Mouse (Mus musculus): ENCODE data around the gene 1700016C15Rik.
A peak's percentile ranks its signal among the peaks of the same experiment; 100 is the strongest.

Gene 1700016C15Rik

DNA sequence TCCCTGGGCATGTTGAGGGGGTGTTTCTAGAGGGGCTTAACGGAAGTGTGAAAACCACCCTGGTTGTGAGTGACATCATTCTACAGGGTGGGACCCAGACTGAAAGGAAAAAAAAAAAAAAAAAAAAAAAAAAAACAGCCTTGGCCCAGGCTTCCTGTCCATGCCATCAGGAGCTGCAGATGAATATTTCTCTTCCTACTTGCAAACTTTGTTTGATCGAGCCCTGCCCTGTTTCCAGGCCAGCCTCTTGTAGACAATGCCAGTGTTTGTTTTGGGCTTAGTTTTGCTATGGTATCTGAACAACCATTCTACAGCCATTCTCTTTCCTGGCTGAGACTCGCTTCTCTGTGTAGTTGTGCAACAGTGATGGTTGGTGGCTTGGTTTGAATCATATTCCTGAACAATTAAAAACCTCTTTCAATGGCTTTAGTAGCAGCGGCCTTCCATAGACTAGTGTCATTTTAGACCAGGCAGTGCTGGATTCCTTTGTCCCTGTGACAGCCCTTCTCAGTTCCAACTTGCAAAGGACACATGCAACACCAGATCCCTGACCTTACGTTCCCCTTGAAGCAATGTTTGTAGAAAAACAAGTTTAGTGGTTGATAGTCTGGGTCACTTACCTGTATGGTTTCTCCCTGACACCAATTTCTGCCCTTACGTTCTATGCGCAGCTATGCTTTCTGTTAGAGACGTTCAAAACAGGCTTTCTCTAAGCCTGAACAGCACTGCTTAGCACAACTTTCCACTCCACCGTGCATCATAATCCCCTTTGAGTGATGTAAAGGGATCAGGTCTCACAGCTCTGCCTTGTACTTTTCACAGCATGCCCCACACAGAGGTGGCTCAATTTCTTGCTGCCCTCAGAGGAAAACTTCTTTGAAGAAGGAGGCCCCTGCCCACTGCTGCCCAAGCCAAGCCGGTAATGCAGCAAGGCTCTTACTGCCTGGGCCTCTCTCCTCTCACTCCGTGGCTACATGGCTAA, at the start of gene 1700016C15Rik:
TSS of gene 1700016C15Rik (plus strand) at position 772 of the 982 bp plus-strand sequence.
- DNase-seq = peak; percentile 27

DNA sequence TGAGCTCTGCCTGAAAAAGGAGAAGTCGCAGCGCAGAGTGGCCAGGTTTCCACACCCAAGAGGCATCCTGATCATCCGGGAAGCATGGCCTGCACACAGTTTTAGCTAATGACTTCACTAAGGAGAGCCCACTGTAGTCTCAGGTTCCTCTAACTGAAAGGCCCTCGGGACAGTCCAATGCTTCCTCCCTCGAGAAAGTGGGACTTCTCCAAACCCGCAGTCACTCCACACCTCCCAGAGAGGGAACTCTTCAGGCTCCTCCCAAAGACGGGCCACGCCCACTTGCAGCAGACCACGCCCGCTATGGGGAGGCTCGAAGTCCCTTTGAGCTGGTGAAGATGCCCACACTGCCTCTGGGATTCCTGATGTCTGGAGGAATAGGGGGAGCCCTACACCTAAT, 48.4 kb upstream of the 1700016C15Rik start:
- peak; percentile 37 for DNase-seq

DNA sequence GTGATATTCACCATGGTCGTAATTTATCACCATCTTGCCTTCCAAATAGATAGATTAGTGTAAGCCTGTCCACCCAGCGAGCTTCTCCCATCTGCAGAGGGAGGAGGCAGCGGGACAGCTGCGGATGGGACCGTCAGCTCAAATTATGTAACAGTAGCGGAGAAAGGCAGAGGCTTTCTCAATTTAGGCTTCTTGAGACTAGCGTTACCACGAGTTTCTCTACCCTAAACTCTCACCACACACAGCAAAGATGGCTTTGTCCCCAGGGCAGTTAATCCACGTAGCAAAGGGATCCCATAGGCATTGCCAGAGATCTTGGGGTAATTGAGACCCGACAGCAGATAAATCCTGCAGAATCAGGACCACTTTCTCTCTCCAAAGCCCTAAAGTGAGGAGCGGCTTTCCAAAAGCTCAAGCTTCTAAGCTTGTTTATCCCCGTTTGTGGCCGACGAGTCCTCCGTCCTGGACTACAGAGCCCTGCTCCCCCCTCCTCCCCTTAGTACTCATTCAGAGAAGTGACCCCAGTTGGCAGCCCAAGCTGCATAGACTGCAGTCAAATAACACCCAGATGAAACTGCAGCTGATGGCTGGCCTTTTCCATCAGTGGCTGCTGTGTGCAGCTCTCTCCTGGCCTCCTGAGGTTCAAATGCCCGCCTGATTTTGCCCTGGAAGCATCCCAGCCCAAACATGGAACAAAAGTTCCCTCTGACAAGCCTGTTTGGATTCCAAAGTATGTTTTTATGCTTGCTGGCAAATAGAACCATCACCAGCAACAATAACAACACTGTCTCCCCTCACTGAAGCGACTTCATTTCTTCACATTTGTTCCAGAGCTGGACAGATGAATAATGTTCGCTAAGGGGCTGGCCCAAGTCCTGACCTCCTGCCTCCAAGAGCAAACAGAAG, 45.4 kb upstream of the 1700016C15Rik start:
- DNase-seq = no peak

DNA sequence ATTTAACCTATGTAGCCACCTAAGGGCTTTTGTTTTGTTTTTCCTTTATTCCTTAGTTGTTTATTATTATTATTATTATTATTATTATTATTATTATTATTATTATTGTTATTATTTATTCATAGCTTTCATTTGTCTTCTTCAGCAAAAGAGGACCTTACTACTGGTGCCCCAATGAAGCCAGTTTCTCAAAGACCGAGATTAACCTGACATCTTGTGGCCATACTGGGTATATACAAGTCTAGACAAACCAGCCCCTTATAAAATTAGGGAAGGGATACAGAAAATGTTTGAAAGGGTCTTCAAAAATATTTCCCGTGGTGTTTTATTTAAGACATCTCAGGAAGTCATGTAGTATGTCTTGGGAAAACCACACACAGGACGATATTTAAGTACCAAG, 44.7 kb upstream of the 1700016C15Rik start:
- DNase-seq = peak; percentile 63

DNA sequence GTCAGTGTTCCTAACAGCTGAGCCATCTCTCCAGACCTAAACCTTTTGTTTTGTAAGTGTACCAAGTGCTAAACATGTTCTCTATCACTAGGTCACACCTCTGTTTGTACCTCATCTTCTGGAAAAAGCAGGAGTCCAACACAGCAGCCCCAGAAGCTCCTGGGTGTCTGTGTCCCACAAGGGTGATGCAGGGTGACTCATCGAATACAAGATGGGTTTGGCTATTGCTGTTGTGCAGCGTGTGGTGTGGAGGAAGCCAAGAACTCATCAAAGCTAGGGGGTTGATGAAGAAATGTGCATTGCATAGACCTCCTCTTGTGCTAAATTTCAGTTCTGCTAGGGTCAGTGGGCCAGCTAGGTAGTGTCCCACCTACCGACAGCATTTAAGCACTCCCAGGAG, 43.5 kb upstream of the 1700016C15Rik start:
- no peak for DNase-seq

DNA sequence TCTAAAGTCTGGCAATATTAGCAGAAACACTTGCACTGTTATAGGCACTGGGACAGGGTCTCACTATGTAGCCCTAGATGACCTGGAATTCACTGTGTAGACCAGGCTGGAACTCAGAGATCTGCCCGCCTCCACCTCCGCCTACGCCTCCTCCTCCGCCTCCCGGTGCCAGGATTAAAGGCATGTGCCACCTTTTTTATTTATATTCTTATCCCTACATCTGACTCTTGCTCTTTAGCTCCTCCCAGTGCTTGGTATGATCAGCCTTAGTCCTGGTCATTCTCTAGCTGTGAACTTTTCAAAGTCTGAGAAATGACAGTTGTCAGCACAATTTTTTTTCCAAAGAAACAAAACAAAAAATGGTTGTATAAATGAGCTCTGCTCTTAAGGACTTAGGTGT, 42.6 kb upstream of the 1700016C15Rik start:
- DNase-seq = peak; percentile 40

DNA sequence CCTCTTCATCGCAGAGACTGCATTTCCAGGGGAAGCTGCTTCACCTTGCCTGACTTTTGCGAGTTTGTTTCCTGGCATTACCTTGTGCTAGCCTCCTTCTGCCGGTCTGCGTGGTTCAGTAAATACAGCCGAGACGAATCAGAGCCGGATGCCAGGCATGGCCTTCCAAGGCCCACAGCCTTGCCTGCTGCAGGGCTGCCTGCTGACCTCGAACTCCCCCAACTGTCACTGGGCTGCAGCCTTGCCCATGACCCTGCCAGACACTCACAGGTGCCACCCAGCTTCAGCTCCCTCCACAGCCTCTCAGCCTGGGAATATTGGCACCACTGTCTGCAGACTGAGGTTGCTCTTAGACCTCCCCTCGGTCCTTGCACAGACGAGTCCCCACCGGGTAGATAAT, 37.1 kb upstream of the 1700016C15Rik start:
- no peak for DNase-seq

DNA sequence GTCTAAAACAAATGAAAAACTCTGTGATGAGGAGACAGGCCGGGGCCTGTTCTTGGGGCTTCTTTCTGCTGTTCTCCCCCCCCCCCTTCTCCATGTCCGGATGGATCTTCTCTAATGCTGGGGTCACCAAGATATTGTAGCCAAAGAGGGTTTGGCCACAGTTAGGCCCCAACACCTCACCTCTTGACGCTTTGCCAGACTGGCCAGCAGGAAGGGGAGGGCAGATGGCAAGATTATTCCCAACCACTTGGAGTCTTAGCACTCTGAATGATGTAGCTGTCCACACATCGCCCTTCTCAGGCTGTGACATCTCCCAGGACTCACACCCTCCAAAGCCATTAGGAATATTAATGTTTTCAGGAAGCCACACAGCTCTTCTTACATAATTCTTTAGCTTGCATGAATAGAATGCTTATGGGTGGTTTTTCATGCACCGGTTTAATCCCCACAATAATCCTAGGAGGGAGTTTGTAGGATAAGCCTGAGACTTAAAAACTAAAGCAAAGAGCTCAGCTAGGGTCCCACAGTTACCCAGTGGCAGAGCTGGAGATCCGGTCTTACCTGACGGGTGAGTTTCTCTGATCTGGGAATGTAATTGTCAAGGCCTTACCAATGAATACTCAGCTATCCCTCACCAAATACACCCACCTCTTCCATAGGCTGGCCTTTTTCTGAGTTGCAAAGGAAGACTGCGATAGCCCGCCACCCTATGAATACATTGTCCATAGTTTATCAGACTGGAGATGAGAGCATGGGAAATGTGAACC, 35.9 kb upstream of the 1700016C15Rik start:
- DNase-seq = no peak

DNA sequence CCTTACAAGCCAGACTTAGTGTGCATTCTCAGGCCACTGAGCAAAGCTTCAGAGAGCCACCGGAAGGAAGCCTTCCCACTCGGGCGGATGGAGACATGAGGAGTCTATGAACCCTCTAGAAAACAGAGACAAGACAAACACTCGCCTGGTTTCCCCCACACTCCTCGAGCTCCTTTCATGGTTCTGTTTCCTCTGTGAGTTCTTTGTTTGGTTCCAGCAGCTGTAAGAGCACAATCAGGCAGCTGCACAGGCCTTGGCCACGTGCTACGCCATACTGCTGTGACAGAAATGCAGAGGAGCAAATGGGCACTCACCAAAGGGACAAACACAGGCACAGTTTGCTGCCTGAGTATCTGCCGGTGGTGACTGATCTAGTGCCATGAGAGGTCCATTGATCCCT, 29.1 kb upstream of the 1700016C15Rik start:
- DNase-seq = no peak

DNA sequence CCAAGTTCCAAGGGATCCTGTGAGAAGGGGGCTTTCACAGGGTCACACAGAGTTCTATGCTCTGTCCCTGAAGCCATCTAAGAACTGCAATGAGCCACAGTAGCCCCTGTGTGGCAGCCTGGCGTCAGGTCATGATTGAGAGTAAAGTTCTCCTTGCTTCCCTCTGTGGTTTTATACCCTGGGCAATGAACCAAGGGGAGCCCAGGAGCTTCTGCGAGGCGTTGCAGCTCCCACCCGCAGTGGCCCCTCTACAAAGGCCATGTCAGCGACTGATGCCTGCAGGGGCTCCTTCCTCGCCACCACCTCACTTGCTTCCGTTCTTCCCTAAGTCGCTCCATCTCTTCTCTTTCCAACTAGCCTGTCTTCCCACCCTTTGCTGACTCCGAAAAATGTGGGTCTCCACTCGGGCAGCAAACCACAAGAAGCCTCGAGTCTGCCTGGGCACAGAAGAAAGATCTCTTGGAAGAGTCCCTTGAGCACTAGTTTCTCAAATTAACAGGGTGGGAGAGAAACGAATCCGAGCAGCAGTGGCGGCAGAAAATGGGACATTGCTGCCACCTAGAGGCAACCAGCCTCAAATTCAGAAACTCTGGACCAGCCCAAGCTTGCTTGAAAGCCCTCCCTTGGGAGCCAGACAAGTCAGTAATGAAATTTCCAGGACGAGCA, 27.0 kb upstream of the 1700016C15Rik start:
- peak; percentile 85 for DNase-seq

DNA sequence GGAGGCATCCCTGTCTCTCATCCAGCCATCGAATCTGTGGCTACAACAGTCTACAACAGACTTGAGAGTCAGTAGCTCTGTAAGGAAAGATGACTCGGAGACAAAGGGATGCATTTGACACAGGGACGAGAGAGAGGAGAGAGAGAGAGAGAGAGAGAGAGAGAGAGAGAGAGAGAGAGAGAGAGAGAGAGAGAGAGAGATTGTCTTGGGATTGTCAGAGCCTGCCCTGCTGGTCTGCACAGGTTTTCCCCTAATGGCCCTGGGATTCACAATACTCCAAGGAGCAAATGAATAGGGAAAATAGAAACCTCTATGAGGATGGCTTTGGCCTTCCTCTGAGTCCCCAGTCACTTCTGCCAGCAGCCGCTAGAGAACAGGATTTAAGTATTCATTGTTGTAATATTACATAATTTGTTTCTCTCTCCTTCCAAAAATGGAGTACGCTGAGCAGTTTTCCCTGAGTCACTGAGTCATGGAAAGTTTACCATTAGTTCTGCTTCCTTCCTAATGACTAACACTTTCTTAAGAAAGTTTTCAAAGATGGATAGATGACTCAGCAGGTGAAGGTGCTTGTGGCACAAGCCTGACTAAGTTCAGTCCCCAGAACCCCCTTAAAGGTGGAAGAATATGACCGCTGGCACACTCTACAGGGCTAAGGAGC, 26.3 kb upstream of the 1700016C15Rik start:
- DNase-seq = no peak

DNA sequence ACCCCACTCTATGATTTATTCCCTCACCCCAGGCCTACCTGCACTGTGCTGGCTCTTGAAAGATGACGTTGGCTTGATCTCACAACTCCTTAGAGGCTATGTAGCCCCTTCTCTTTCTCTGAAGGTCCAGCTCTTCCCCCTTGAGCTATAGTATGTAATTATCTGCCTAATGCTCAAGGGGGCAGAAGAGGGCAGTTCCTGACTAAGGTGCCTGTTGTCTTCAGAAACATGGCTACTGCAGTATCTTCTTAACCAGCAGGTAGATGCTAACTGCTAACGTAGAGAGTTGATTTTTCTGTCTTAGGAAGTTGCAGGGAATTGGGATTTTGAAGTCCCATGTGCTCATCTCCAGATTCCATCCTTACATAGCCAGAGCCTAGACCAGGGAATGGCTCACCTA, 24.4 kb upstream of the 1700016C15Rik start:
- peak; percentile 21 for DNase-seq

DNA sequence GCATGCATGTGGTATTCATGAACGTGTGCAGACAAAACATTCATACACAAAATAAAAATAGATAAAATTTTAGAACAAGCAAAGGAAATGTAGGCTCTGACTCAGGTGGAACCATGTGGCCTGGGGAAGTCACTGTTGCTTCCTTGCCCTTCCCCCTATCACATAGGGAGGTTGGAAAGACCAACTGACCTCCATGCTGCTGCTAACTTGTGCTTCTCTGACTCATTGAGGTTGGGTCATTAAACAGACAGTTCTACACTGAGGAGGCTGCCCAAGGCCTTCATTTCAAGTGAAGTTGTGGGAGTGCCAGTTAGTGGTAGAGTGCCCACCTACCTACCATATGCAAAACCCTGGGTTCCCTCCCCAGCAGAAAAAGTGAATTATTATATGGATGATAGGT, 22.0 kb upstream of the 1700016C15Rik start:
- no peak for DNase-seq

DNA sequence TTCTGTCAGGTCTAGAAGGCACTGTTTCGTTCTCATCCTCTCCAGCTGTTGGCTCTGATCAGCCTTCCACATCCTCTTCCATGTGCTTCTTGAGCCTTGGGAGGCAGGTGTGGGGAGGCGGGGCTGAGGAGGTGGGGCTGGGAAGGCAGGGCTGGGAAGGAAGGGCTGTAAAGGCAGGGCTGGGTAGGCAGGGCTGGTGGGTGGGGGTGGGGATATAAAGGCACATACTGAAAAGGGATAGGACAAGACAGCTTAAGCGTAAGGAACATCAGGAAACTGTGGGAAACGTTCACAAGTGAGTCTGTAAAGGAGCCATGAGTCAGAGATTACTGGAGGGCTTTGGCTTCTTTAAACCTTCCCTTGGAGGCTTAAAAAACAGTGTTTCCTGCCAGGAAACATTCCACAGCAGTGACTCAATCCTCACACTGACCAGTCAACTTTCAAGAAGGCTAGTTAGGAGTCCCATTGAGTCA, 21.0 kb upstream of the 1700016C15Rik start:
- DNase-seq = peak; percentile 60

DNA sequence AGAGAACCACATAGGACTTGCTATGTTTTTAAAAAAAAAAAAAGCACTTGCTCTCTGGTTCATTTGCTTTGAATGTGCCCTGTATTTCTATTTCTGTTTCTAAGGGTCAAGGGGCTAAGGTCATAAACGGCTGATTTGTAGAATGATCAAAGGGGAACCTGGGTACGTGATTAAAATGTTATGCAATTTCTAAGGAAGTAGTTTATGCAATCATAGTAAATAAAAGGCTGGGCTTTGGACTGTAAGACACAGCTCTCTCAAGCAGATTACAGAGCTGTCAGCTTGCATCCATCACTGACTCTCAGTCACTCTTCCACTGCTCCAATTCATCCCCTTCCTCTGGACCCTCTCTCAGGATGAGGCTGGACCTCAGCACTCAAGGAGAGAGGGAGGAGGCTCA, 18.6 kb upstream of the 1700016C15Rik start:
- no peak for DNase-seq

DNA sequence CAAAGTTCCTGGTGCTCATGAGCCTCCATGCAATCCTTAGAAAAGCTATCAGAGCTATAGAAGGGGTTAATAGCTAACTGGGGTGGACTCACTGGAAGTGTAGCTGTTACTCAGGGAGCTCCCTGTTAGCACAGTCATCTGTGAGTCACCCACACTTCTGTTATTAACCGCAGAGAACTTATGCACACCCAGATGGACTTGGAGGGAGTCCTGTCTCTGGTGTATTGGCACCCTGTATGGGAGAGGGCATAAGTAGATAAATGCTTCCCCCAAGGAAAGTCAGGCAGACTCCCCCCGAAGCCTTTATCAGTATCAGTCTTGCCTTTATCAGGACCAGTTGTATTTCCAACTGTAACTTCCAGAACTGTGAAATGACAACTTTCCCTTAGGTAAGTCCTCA, 18.2 kb upstream of the 1700016C15Rik start:
- no peak for DNase-seq

DNA sequence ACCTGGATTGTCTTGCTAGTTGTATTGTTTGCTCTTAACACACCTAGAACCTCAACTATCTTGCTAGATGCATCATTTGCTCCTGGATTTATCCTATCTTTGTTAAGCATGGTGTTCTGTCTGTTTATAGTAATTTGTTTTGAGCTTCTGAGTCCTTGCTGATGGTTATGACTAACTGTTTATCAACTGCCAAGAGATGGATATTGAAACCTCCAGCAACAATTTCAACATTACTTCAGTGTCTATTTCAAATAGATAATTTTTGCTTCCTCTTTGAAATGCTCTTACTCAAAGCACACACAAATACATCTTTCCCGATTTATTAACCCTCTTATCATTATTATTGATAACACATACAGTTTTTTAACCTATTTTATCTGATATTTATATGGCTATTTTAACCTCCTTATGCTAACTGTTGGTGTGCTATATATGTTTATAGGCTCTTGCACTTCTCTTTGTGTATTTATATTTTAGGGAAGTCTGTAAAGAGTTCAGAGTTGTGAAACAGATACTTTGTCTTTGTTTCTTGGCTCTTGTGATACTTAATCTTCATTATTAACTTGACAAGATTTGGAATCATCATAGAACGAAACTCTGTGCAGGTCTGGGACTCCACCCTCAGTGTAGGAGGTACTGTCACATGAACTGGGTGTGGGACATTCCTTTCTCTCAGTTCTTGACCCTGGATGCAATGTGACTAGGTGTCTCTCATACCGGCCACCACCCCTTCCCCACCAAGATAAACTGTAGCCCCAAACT, 15.8 kb upstream of the 1700016C15Rik start:
- DNase-seq = no peak

DNA sequence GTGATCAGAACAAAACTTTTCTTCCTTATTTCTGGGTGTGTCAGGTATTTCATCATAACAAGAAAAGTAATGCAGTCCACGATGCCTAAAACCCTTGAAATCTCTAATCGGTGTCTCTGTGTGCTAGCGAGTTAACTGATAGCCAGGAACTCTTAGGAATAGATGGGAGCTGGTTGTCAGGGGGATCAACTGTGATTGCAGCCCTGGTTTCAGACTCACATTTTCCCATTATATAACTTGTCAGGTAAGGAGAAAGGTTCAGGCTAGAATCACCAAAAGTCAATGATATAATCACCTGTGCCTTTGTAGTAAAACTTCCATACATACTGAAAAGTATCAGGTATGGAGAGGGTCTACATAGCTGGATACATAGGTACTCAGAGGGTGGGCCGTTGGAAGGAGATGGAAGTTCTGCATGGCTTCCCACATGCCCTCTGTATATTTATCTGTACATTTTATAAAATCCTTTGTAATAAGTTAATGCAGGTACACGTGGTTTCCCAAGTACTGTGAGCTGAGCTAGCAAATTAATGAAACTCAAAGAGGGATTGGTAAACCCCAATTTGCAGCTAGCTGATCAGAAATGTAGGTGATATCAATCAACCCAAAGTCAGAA, 15.1 kb upstream of the 1700016C15Rik start:
- no peak for DNase-seq

DNA sequence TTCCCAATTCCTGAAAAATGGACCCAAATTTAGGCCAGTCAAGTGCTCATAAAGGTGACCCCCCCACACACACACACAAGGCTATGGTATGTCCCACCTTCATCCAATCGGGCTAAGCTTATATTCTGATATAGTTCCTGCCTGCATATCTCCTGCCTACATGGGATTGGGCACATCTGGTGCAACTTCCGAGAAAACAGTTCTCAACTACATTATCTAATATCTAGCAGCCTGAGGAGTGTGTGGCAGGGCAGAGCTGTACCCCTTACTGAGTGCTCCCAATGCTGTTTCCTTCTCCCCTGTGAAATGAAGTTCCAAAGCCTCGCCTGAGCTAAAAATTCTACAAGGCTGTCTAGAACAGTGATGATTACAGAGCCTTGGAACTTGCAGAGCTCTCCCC, 13.2 kb upstream of the 1700016C15Rik start:
- no peak for DNase-seq

All from lung, postnatal 10 days (tissue).